Mouse (Mus musculus): ENCODE data around the gene Mtap.

DNA sequence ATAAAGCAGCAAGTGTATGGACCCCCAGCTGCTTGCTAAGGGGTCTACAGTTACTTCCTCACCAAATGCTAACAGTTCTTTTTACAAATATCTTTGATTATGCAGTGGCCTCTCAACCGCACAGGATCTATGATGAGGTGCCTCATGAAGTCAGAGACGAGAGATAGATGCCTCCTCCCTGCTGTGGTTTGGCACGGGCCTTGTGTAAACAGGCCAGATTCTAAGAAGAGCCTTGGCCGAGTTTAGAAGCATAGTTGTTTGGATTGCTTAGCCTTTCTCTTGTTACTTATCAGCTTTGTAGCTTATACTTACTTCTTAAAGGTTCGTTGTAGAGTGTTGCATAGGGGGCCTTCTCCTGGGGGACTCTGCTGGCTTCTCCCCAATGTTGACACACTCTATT, 25.6 kb downstream of the Mtap start:
- TF ChIP-seq POLR2A (IDR thresholded peaks at IDR 0.05; ENCODE audit: control insufficient read depth in 1 of 2, insufficient read depth in 1 of 2, low read depth in 1 of 2, low read length in 2 of 2, poor library complexity in 1 of 2) (no peak), CTCF (IDR thresholded peaks at IDR 0.05 in 2 of 3, conservative IDR thresholded peaks at IDR 0.05 in 1 of 3; ENCODE audit: control insufficient read depth in 1 of 3, insufficient read depth in 1 of 3, low read depth in 2 of 3, low read length in 3 of 3, poor library complexity in 1 of 3, severe bottlenecking in 1 of 3) (no peak), MAX (IDR thresholded peaks at IDR 0.05; ENCODE audit: low read length) (no peak), TAL1 (IDR thresholded peaks at IDR 0.05; ENCODE audit: low read length) (no peak), ETS1 (IDR thresholded peaks at IDR 0.05; ENCODE audit: low read depth, low read length) (no peak), SIN3A (IDR thresholded peaks at IDR 0.05; ENCODE audit: low read length) (no peak), USF1 (IDR thresholded peaks at IDR 0.05; ENCODE audit: low read depth, low read length) (no peak)

Data from MEL (cell line).